Mouse (Mus musculus) layer of hippocampus, adult 2 months (tissue): ENCODE results near the gene H2-T23. TPM values are rescaled to one million over a fixed set of nuclear protein-coding genes. Genes with fewer than 3 reads are reported as not detected.
"Not testable (repeated sequence)": the region's sequence is repeated elsewhere in the genome, so short reads cannot be mapped to it uniquely, and the experiment has no call there.

Experiments
- DNase-seq, 2 experiments: peaks; one replicate each; pipeline ENCODE4 v3.0.0; 2022; ENCODE audit warnings: low spot score in 2 of 2
- H3K27ac ChIP-seq: fragments of 200-600 bp; 2 replicates; pipeline ENCODE4 v1.8.1; 2022
- H3K4me3 ChIP-seq: fragments of 200-600 bp; 2 replicates; pipeline ENCODE4 v1.8.1; 2022; ENCODE audit warnings: mild to moderate bottlenecking
- CTCF ChIP-seq: fragments of 200-600 bp; conservative IDR thresholded peaks from 2 replicates; pipeline ENCODE4 v1.8.1; 2022; ENCODE audit warnings: antibody characterized with exemption, mild to moderate bottlenecking, moderate library complexity
- long read RNA-seq, 2 experiments: library from polyadenylated mRNA; stranded (forward); transcript quantifications; one replicate each; pipeline ENCODE4 v2.0.0; 2021; ENCODE audit warnings: borderline mapping rate in 2 of 2
- total RNA-seq, 2 experiments: library from RNA; stranded (reverse); gene quantifications; 2 replicates each; pipeline ENCODE4 v1.2.3; 2021

The H2-T23 gene
- 1 to 10 TPM; 5.2 to 6.0 TPM for total RNA-seq
- long read RNA-seq, experiment 1, partial matches to known transcripts = 1 of 2 reads
- long read RNA-seq, experiment 1, other reads (novel, unspliced or antisense) = 1 of 2 reads
- long read RNA-seq, experiment 2, partial matches to known transcripts = 0 of 6 reads
- long read RNA-seq, experiment 2, other reads (novel, unspliced or antisense) = 1 of 6 reads

DNA sequence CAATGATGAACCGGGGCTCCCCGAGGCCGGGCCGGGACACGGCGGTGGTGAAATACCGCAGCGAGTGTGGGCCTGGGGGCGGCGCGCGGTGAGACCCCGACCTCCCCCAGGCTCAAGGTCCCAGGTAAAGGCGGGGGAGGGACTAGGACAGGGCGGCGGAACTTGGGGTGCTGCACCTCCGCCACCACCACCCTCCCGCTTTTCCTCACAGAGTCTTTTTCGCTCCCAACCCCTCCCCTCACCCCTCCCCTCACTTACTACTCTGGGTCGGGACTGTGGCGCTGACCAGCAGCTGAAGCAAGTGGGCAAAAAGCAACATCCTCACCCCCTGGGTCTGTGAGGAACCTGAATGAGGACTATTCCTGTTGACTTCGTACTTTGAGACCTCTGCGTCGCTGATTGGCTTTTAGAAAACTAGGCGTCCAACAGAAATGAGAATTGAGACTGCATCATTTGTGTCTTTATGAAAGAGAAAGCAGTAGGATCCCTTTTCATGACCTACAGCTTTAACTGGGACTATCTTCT is at the start of gene H2-T23:
Gene H2-T23, minus strand, starts transcription at position 505 of the 525 bp plus-strand sequence.
- peak within 1 kb of the TSS; percentile 64 for H3K4me3 ChIP-seq
- peak within 1 kb of the TSS; percentile 51 for H3K27ac ChIP-seq
- DNase-seq = not testable (repeated sequence)

DNA sequence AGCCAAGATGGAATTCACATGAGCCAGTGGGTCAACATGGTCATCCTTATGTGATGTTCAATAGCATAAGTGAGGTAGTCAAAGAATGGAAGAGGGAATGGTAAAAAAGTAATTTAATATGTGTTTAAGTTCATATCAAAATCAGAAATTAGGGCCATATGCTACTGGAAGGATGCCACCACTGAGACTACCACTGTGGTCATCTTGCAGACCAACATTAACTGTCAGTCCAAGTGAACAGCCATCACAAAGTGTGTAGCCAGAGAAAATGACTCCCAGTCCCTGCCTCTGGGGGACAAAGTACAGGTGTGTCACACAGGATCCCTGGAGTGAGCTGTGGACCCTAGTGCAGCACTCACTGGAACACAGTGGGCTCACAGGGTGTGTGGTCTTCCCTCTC is 49.2 kb upstream of the H2-T23 start:
- H3K4me3 ChIP-seq, DNase-seq, H3K27ac ChIP-seq: not testable (repeated sequence)

DNA sequence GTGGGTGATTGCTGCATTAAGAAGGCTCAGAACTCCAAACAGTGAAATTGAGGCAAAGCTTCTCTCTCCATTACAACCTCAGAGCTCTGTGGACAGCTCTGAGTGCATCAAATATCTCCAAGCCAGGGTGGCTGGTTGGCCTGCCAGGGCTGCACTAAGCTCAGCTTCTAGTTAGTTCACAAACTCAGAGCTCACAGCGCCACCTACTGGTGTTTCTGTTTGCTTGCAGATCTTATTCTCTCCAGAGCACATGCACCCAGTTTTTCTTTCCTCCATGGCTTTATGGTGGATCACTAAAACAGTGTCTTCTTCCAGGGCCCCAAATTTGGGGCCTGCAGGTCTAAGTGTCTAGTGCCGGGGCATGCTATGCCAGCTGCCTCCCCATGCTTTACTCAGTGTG is 28.2 kb upstream of the H2-T23 start:
- peak; percentile 86 to 96 for DNase-seq
- peak; percentile 89 for TF ChIP-seq CTCF
- Histone ChIP-seq H3K4me3 (no peak overlapping the region), H3K27ac (no peak overlapping the region)

GRCm38 (mm10) chr17:36058362-36058761 is 25.7 kb upstream of the H2-T23 start, which contains the start of gene Gm11127:
Gm11127 (minus strand) TSS chr17:36058371.
- H3K27ac ChIP-seq, DNase-seq, H3K4me3 ChIP-seq: not testable (repeated sequence)

DNA sequence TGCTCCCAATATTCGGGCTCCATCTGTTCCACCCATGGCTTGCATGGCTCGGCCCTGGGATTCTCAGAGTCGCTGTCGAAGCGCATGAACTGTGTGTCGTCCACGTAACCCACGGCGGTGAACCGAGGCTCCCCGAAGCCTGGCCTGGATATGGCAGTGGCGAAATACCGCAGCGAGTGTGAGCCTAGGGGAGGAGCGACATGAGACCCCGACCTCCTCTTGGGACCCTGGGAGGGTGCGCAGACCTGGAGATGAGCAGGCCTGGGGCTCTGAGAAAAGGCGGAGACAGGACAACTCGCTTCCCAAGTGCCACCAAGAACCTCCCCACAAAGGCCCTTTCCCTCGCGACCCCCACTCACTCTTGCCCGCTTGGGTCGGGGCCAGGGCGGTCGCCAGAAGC is 25.3 kb upstream of the H2-T23 start:
- DNase-seq, H3K4me3 ChIP-seq, H3K27ac ChIP-seq: not testable (repeated sequence)

DNA sequence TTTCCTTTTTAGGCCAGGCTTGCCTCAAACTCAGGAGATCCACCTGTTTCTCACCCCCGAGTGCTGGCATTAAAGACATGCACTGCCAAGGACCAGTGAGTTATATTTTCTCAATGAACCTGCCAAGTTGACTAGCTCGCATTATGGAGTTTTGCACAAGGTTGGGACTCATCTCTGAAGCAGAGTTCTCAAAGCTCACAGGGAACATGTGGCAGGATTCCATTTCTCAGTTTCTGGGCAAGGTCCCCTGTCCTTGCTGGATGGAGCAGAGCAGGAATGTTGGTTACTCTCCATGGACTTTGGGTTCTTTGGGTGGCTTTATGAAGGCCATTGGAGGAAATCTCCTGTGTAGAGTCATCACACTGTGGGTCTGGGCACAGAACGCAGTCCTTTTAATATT is 10.6 kb upstream of the H2-T23 start:
- Histone ChIP-seq H3K4me3 (peak overlapping the region; percentile 65; the same call in 1 of the 2 replicates), H3K27ac (peak overlapping the region; percentile 37)
- TF ChIP-seq CTCF = no peak
- no peak for DNase-seq

GRCm38 (mm10) chr17:36042610-36043169 is 10.0 kb upstream of the H2-T23 start, which contains the start of the genes H2-T22 and Gm6034:
H2-T22 (minus strand) TSS chr17:36042747.
Gm6034 (plus strand) TSS chr17:36042961.
- H3K27ac ChIP-seq = peak within 1 kb of the TSS; percentile 66
- peak within 1 kb of the TSS; percentile 65 for H3K4me3 ChIP-seq
- peak; percentile 68 to 88 for DNase-seq

DNA sequence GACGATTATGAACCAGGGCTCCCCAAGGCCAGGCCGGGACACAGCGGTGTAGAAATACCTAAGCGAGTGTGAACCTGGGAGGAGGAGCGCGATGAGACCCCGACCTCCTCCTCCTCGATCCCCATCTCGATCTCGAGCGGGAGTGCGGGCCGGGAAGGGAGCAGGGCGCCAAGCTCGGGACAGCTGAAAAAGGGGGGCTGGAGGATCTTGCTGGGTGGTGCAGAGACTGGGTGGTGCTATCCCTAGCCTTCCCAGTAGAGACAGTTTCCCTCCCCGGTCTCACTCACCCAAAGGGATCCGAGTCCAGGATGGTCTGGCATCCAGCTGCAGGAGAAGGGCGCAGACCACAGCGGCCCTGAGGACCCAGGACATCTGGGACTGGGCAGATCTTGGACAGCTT is 9.4 kb upstream of the H2-T23 start:
- TF ChIP-seq CTCF = peak; percentile 31
- peak overlapping the region; percentile 66 for H3K27ac ChIP-seq
- DNase-seq = not testable (repeated sequence)
- peak overlapping the region; percentile 65 for H3K4me3 ChIP-seq

DNA sequence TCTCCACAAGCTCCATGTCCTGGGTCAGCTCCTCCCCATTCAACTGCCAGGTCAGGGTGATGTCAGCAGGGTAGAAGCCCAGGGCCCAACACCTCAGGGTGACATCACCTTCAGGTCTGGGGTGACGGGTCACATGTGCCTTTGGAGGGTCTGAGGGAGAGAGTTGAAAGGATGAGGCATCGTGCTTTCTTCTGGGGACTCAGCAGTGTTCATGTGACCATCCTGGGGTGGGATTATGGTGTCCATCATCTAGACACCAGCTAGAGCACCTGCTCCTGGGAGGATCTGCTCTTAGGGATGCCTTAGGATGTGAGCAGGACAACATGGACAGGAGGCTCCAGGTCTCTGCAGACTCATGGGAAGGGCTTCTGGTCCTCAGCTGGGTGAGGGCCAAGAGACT is 7.9 kb upstream of the H2-T23 start:
- DNase-seq = not testable (repeated sequence)

GRCm38 (mm10) chr17:36036126-36036525 is 3.5 kb upstream of the H2-T23 start:
- not testable (repeated sequence) for DNase-seq, H3K27ac ChIP-seq, H3K4me3 ChIP-seq

More for the DNA sequence above, 7.9 kb upstream of the H2-T23 start:
- not testable (repeated sequence) for H3K4me3 ChIP-seq, H3K27ac ChIP-seq

- not testable (repeated sequence) for H3K4me3 ChIP-seq, H3K27ac ChIP-seq
- peak; percentile 84 for TF ChIP-seq CTCF
- peak in 1 of 2 experiments; percentile 61 for DNase-seq
These were observed 2.5 kb upstream of the H2-T23 start for GRCm38 (mm10) chr17:36035010-36035638.

GRCm38 (mm10) chr17:36034524-36034923 is 1.9 kb upstream of the H2-T23 start:
- not testable (repeated sequence) for DNase-seq, H3K27ac ChIP-seq, H3K4me3 ChIP-seq

GRCm38 (mm10) chr17:36031583-36032331 is 898 bp downstream of the H2-T23 start:
- peak overlapping the region; percentile 51 for H3K27ac ChIP-seq
- not testable (repeated sequence) for DNase-seq
- H3K4me3 ChIP-seq = peak overlapping the region; percentile 64
- TF ChIP-seq CTCF = peak; percentile 77

DNA sequence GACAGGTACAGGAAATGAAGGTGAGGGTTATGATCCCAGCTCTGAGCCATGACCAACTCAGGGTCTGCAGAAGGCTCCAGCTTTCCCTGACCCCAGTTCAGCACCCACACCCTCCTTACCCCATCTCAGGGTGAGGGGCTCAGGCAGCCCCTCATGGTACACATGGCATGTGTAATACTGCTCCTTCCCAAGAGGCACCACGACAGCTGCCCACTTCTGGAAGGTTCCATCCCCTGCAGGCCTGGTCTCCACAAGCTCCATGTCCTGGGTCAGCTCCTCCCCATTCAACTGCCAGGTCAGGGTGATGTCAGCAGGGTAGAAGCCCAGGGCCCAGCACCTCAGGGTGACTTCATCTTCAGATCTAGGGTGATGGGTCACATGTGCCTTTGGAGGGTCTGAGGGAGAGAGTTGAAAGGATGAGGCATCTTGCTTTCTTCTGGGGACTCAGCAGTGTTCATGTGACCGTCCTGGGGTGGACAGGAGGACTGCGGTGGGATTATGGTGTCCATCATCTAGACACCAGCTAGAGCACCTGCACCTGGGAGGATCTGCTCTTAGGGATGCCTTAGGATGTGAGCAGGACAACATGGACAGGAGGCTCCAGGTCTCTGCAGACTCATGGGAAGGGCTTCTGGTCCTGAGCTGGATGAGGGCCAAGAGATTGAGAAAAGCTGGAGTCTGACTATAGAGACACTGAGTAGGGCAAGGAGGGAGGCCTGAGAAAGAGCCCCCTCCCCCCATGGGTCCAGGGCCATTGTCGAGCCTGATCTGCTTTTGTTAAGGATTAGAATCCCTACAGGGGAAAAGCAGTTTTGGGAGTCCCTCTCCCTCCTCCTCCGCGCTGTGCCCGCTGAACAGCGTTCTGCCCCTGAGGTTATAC is 1.7 kb downstream of the H2-T23 start:
- not testable (repeated sequence) for DNase-seq
- Histone ChIP-seq H3K4me3 (peak overlapping the region; percentile 64), H3K27ac (peak overlapping the region; percentile 49; the same call in 1 of the 2 replicates)

GRCm38 (mm10) chr17:36030046-36030702 is 2.5 kb downstream of the H2-T23 start:
- H3K27ac ChIP-seq, H3K4me3 ChIP-seq, DNase-seq: not testable (repeated sequence)
